Mouse (Mus musculus): ENCODE data around the gene Spag5.

DNA sequence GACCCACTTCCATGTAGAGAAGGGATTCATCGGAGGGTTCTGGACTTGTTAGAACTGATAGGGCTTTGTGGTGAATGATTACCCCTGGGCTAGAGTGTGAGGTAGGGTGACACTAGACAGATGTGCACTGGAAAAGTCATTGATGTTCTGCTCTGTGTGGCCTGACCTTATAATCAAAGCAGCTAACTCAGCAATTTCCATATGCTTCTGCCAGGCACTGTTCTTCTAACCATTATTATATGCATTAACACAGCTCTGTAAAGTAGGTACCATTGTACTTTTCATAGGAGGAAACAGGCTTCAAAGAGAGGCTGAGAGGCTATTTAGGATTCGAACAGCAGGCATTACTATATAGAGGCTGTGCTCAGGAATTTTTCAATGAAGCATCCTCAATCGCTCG lies 25.9 kb downstream of the Spag5 start:
- TF ChIP-seq CTCF (IDR thresholded peaks at IDR 0.05; ENCODE audit: borderline replicate concordance, insufficient read depth, low read length) (no peak), POLR2A (IDR thresholded peaks at IDR 0.05; ENCODE audit: low read depth, low read length) (no peak)

Data from embryonic fibroblast, embryonic 13.5 days (primary cell).